Mouse (Mus musculus) limb, embryonic 14.5 days (tissue): ENCODE measurements around the gene Hoxa5. TPM values are rescaled to one million over a fixed set of nuclear protein-coding genes. Genes with fewer than 3 reads are reported as not detected.
A peak's percentile ranks its signal among the peaks of the same experiment; 100 is the strongest.

Source experiments
- ATAC-seq: fragments of 200-750 bp; cut with Nextera tagmentation; 2 replicates; pipeline ENCODE4 v1.8.0; 2017; ENCODE audit warnings: low read depth, moderate number of reproducible peaks, moderate TSS enrichment; ENCODE audit not compliant: low FRiP score
- DNase-seq: peaks from one replicate; pipeline ENCODE4 v3.0.0-alpha.2; 2015; ENCODE audit warnings: low spot score
- H3K27ac ChIP-seq: fragments of 300-500 bp; sonication (generic); replicated peaks from 2 replicates; pipeline ENCODE4 v1.5.1; 2014; ENCODE audit warnings: low read depth, mild to moderate bottlenecking, low read length, moderate library complexity, mixed read lengths
- H3K27me3 ChIP-seq: fragments of 300-500 bp; sonication (generic); 2 replicates; pipeline ENCODE4 v1.6.1; 2014; ENCODE audit warnings: low read length, mixed read lengths; ENCODE audit not compliant: control insufficient read depth, insufficient read depth
- H3K36me3 ChIP-seq: fragments of 300-500 bp; sonication (generic); 2 replicates; pipeline ENCODE4 v1.6.1; 2014; ENCODE audit warnings: mild to moderate bottlenecking, low read length, moderate library complexity, mixed read lengths; ENCODE audit not compliant: control insufficient read depth, insufficient read depth
- H3K4me1 ChIP-seq: fragments of 300-500 bp; sonication (generic); 2 replicates; pipeline ENCODE4 v1.6.1; 2014; ENCODE audit warnings: antibody characterized with exemption, low read length, mixed read lengths; ENCODE audit not compliant: control insufficient read depth, insufficient read depth
- H3K4me2 ChIP-seq: fragments of 300-500 bp; sonication (generic); replicated peaks from 2 replicates; pipeline ENCODE4 v1.6.1; 2014; ENCODE audit warnings: low read depth, mild to moderate bottlenecking, low read length, moderate library complexity; ENCODE audit not compliant: severe bottlenecking
- H3K4me3 ChIP-seq: fragments of 300-500 bp; sonication (generic); replicated peaks from 2 replicates; pipeline ENCODE4 v1.5.1; 2014; ENCODE audit warnings: low read length
- H3K9ac ChIP-seq: fragments of 300-500 bp; sonication (generic); 2 replicates; pipeline ENCODE4 v1.6.1; 2014; ENCODE audit warnings: mild to moderate bottlenecking, low read depth, low read length, moderate library complexity; ENCODE audit not compliant: severe bottlenecking
- H3K9me3 ChIP-seq: fragments of 300-500 bp; sonication (generic); 2 replicates; pipeline ENCODE4 v1.6.1; 2016; ENCODE audit warnings: low read length; ENCODE audit not compliant: control insufficient read depth
- POLR2A ChIP-seq: fragments of 200-500 bp; IDR thresholded peaks from 2 replicates; pipeline ENCODE4 v1.8.0; 2012; ENCODE audit warnings: inconsistent platforms, mild to moderate bottlenecking, moderate library complexity, borderline replicate concordance; ENCODE audit not compliant: insufficient read depth, insufficient read length; ENCODE audit errors: extremely low read depth
- WGBS: fragments of 180-500 bp; shearing (Covaris S2); extraction: QIAGEN DNeasy Blood & Tissue Kit; methylation state at CpG from one replicate; pipeline ENCODE4 v1.1.7; 2014; 5-methylcytosine and 5-hydroxymethylcytosine counted together
- polyA plus RNA-seq, 2 experiments: library from polyadenylated mRNA; depleted of rRNA in 1 of 2; stranded (reverse) in 1 of 2; unstranded in 1 of 2; fragments of >200 nt; fragmentation: Nextera tagmentation in 1 of 2; extraction: Ambion mirVana in 1 of 2; gene quantifications; 2 replicates each; pipeline versions ENCODE4 v1.2.1 to v1.2.3; 2012 to 2014

Hoxa5 gene
- polyA plus RNA-seq, 2 experiments = 3.4 to 11.0 TPM

- peak overlapping the region; percentile 71 for H3K9ac ChIP-seq
- H3K4me2 ChIP-seq = peak overlapping the region; percentile 96
- no peaks in the 10 kb centered on the region for H3K36me3 ChIP-seq
- 11% methylated on average over 23 of the region's 23 CpGs for WGBS
- peak overlapping the region; percentile 65 for H3K4me3 ChIP-seq
- DNase-seq = peak; percentile 59
- H3K27ac ChIP-seq = peak overlapping the region; percentile 89
- TF ChIP-seq POLR2A = no peak
- no peaks in the 10 kb centered on the region for H3K9me3 ChIP-seq
- H3K4me1 ChIP-seq = peaks cover 45% of the 10 kb centered on the region
- peaks cover 23% of the 10 kb centered on the region for H3K27me3 ChIP-seq
- no peak for ATAC-seq
These were observed 13.7 kb upstream of the Hoxa5 start for GRCm38 (mm10) chr6:52217895-52218642.

DNA sequence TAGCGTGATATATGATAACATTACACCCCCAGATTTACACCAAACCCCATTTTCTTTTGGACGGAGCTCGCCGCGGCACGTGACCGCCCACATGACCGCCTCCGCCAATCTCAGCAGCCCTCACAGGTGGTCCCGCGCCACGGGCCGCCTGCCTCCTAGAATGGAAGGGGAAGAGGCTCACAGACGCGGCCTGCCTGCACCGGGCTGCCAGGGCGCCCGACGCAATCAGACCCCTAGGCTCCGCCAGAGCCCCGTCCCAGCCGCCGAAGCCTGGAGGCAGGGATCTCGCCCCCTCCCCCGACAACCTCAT is 13.0 kb upstream of the Hoxa5 start:
- H3K4me1 ChIP-seq = peaks cover 45% of the 10 kb centered on the region
- 0 out of 2 replicates have a peak, but pooled peaks have one; percentile 59 for TF ChIP-seq POLR2A
- WGBS = 2% methylated on average over 24 of the region's 25 CpGs
- H3K4me2 ChIP-seq = peak overlapping the region; percentile 96
- H3K36me3 ChIP-seq = no peaks in the 10 kb centered on the region
- H3K4me3 ChIP-seq = peak overlapping the region; percentile 65
- DNase-seq (peak; percentile 91), ATAC-seq (peak; percentile 73)
- peaks cover 23% of the 10 kb centered on the region for H3K27me3 ChIP-seq
- peak overlapping the region; percentile 71 for H3K9ac ChIP-seq
- no peaks in the 10 kb centered on the region for H3K9me3 ChIP-seq
- H3K27ac ChIP-seq = peak overlapping the region; percentile 89

GRCm38 (mm10) chr6:52216691-52217458 is 12.5 kb upstream of the Hoxa5 start:
- H3K4me2 ChIP-seq = peak overlapping the region; percentile 96
- 0% methylated on average over 54 of the region's 60 CpGs for WGBS
- peak overlapping the region; percentile 65 for H3K4me3 ChIP-seq
- H3K27ac ChIP-seq = peak overlapping the region; percentile 89
- no peak for TF ChIP-seq POLR2A
- DNase-seq = peak; percentile 66
- H3K27me3 ChIP-seq = peaks cover 23% of the 10 kb centered on the region
- H3K9me3 ChIP-seq = no peaks in the 10 kb centered on the region
- ATAC-seq = no peak
- peaks cover 42% of the 10 kb centered on the region for H3K4me1 ChIP-seq
- peak overlapping the region; percentile 71 for H3K9ac ChIP-seq
- H3K36me3 ChIP-seq = no peaks in the 10 kb centered on the region

- Histone ChIP-seq H3K4me1 (peaks cover 45% of the 10 kb centered on the region), H3K4me2 (peak overlapping the region; percentile 96), H3K9ac (peak overlapping the region; percentile 71), H3K27ac (peak overlapping the region; percentile 58; the same call in 1 of the 2 replicates), H3K4me3 (peak overlapping the region; percentile 65), H3K9me3 (no peaks in the 10 kb centered on the region), H3K36me3 (no peaks in the 10 kb centered on the region), H3K27me3 (peaks cover 28% of the 10 kb centered on the region)
- no peak for TF ChIP-seq POLR2A
- 4% methylated on average over 30 of the region's 30 CpGs for WGBS
- ATAC-seq (no peak), DNase-seq (peak; percentile 54)
These were observed 11.6 kb upstream of the Hoxa5 start for GRCm38 (mm10) chr6:52215771-52216535.

- Histone ChIP-seq H3K9me3 (no peaks in the 10 kb centered on the region), H3K4me3 (no peak overlapping the region; the same call in 1 of the 2 replicates), H3K27me3 (peaks cover 28% of the 10 kb centered on the region), H3K9ac (no peak overlapping the region), H3K4me2 (peak overlapping the region; percentile 96; the same call in 1 of the 2 replicates), H3K36me3 (no peaks in the 10 kb centered on the region), H3K4me1 (peaks cover 43% of the 10 kb centered on the region), H3K27ac (no peak overlapping the region)
- ATAC-seq (no peak), DNase-seq (no peak)
- no peak for TF ChIP-seq POLR2A
- WGBS = 53% methylated on average over 3 of the region's 3 CpGs
These were observed 10.7 kb upstream of the Hoxa5 start for GRCm38 (mm10) chr6:52215070-52215469.
